Mouse (Mus musculus): ENCODE data around the gene Ptprn2. TPM values are rescaled to one million over a fixed set of nuclear protein-coding genes. Genes with fewer than 3 reads are reported as not detected.

Gene Ptprn2
- total RNA-seq, 2 experiments from 2014 or later, result not detected

DNA sequence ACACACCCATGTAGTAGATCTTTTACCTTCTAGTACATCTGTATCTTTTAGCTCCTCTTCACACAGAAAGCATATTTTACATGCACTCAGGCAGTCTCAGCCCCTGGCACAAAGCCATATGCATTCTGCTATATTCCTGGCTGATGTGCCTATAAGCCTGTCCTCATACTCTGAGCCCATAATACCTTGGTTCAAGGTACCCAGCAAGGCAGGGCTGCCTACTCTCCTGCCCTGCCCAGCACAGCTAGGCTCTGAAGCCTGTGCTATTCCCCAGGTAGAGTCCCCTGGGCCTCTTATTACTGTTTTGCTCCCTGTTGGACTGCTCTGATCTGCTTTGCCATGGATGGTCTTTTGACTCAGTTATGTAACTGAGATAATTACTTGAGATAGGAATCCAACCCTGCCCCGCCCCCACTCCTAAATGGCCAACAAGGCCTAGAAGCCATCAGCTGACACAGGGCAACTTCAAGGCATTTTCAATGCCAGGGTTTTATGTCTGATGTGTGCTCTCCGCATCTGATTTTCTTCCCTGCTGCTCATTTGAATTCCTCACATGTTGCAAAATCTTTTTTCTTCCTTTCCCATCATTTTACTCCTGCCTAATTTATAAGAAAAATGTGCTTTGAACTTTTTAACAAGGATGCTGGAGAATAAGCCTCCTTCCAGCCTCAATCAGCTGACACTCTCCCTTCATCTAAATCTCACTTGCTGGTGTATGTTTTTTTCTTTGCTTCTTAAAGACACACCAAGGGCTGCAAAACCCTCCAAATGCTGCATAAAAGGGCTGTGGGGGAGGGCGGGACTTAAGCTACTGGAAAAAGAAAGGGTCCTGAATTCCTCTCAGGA is 598.6 kb downstream of the Ptprn2 start:
- no peak for ATAC-seq (replicated peaks; ENCODE audit: low FRiP score, poor library complexity, severe bottlenecking)

DNA sequence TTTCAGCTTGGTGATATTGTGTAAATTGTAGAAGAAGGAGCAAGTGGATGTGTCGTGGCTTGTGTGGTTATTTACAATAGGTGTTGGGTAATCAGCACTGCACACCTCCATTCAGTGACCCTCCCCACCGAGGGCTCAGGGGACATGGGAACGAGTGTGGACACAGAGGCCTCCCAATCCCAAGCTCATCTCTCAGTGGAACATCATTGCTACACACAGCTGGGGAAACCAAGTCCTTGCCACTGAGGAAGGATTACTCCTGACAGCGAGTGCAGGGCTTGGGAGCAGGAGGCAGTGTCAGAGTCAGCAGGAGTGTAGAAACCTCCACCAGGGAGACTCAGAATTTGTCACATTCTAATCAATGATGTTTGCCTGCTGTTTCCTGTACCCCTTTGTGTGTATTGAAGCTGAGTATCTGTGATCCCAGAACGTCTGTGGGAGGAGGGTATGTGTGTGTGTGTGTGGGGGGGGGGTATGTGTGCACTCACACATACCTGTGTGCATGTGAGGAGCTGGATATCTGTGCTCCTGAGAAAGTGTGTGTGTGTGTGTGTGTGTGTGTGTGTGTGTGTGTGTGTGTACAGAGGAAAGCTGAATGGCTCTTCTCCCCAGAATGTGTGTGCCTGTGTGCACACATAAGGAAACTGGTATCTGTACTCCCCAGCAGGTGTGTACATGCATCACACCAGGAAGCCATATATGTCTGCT is 599.3 kb downstream of the Ptprn2 start:
- ATAC-seq (replicated peaks; ENCODE audit: low FRiP score, poor library complexity, severe bottlenecking), result no peak

GRCm38 (mm10) chr12:117085661-117086335 is 600.3 kb downstream of the Ptprn2 start:
- no peak for ATAC-seq (replicated peaks; ENCODE audit: low FRiP score, poor library complexity, severe bottlenecking)

- ATAC-seq (replicated peaks; ENCODE audit: low FRiP score, poor library complexity, severe bottlenecking), result no peak
These were observed 607.0 kb downstream of the Ptprn2 start for GRCm38 (mm10) chr12:117092345-117093107.

- ATAC-seq (replicated peaks; ENCODE audit: low FRiP score, poor library complexity, severe bottlenecking), result no peak
These were observed 610.4 kb downstream of the Ptprn2 start for GRCm38 (mm10) chr12:117095941-117096340.

DNA sequence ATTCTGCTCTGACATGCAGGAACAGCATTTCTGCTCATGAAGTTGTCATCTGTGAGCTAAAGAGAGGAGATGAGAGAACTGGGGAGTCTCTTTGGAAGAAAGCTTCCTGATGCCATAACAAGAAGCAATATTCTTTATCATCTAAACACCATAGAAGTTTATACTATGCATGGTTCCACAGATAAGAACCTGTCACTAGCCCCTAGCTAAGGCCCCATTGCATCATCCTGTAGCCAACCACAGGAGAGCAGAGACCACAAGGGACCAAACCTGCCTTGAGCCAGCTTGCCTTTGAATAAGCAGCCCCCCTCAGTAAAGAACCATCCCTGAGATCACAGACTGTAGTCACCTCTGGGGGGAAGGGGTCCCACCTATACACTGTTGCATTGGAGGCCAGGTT is 612.8 kb downstream of the Ptprn2 start:
- no peak for ATAC-seq (replicated peaks; ENCODE audit: low FRiP score, poor library complexity, severe bottlenecking)

DNA sequence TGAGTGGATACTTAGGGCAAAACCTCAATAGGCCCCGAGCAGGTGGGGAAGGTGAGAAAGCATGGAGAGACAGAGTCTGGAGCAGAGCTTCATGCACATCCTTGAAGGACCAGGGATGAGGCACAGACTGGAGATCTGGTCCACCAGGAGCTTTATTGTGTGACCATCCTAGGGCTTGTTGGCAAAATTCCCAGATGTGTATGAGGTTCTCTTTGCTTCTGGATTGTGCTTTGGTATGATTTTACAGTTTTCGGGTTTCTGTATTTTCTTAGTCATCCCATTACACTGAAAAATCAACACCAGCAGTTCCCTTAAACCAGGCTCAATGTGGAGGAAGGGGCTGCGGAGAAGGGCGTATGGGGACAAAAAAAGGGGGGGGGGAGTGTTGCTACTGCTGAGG is 621.2 kb downstream of the Ptprn2 start:
- no peak for ATAC-seq (replicated peaks; ENCODE audit: low FRiP score, poor library complexity, severe bottlenecking)

- no peak for ATAC-seq (replicated peaks; ENCODE audit: low FRiP score, poor library complexity, severe bottlenecking)
These were observed 621.7 kb downstream of the Ptprn2 start for GRCm38 (mm10) chr12:117107143-117107616.

DNA sequence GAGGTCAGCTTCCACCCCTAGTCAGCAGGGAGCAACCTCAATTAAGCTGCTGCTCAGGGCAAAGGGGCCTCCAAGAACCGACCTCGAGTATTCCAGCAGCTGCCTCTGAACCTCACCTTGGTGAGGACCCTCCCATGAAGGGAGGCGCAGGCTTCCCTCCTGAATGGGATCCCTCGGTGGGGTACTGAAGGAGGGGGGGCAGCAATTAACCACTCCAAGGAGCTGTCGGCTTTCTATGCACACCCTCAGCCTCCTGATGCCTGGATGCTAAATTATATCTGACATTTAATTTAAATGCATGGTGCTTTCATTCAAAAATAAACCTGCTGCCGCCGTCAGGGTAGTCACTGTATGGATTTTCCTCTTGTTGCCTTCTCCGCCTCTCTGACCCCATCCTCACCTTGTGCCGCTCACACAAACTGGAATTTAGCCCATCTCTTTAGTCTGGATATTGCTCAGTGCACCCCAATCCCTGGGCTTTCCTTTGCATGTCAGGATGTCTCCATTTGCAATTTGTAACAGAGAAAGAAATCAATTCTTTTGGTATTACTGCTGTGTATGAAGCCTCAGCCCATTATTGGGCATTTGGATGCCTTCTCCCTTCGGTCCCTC is 629.8 kb downstream of the Ptprn2 start:
- no peak for ATAC-seq (replicated peaks; ENCODE audit: low FRiP score, poor library complexity, severe bottlenecking)

- no peak for ATAC-seq (replicated peaks; ENCODE audit: low FRiP score, poor library complexity, severe bottlenecking)
These were observed 641.6 kb downstream of the Ptprn2 start for GRCm38 (mm10) chr12:117127078-117127477.

DNA sequence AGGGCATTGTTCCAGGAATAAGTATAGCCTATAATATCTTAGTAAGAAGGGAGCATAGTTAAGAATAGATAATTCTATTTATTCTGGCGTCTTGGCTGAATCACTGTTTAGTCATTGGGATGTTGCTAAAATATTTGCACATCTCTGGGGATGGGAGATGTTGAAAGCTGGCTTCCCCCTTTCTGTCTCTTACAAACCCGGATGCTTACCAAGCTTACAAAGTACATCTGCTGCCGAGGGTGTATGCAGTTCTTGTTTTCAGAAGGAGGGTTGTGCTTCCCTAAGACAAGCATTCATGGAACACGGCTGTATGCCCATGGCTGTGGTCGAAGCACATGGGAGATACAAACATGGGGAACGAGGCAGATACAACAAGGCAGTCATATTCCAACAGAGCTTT is 642.0 kb downstream of the Ptprn2 start:
- no peak for ATAC-seq (replicated peaks; ENCODE audit: low FRiP score, poor library complexity, severe bottlenecking)

DNA sequence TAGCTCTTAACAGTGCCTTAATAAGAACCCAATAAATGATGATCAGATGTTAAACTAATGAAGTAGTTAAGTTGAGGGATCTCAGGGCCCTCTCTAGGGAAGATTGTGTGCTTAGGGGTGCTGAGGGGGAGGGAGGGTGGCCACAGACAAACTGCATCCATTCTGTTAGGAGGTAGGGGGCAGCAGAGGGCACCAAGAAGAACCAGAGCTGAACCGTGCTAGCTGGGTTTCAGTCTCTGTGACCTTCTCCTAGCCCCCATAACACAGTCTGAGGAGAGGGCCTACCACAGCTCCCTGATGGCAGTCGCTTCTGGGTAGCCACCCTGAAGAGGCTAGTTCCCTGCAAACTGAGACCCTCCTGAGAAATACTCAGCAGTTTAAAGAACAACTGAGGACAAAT is 646.6 kb downstream of the Ptprn2 start:
- no peak for ATAC-seq (replicated peaks; ENCODE audit: low FRiP score, poor library complexity, severe bottlenecking)

DNA sequence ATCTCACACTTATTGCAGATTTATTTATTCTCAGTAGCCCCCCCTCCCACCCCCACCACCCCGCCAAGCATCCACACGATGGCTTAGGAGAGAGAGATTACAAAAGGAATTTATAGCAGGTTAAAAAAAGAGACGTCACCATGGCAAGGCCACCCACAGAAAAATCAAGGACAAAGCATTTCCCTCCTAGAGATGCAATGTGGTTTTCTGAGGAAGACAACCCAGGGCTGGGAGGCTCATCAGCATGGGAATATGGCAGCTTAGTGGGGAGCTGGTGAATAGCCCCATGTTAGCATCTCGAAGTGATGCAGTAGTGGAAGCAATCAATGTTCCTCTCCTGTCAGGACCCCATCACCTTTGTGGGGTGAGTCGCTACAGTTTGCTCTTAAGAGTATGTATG is 649.7 kb downstream of the Ptprn2 start:
- no peak for ATAC-seq (replicated peaks; ENCODE audit: low FRiP score, poor library complexity, severe bottlenecking)

DNA sequence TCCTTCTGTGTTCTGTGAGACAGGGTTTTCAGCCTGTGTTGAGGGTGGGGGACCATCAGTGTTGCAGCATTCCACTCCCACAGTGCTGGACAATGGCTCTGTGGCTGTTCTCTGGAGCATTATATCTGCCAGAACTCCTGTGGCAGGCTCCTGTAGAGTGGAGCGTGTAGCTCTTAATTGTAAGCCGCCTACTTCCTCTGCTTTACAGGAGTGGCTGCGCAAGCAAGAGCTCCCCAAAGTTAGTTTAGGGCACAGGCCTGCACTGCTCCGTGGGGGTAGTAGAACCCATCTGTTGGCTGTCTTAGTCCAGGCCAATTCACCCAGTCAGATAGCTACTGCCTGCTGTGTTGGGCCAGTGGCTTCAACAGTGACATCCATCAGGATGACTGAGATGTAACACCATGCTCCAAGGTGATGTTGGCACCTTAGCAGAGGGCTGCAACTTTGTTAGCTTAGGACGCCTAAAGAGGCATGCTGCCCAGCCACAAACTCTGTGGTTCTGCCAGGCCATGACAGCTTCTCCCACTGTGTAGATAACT is 651.0 kb downstream of the Ptprn2 start:
- no peak for ATAC-seq (replicated peaks; ENCODE audit: low FRiP score, poor library complexity, severe bottlenecking)

DNA sequence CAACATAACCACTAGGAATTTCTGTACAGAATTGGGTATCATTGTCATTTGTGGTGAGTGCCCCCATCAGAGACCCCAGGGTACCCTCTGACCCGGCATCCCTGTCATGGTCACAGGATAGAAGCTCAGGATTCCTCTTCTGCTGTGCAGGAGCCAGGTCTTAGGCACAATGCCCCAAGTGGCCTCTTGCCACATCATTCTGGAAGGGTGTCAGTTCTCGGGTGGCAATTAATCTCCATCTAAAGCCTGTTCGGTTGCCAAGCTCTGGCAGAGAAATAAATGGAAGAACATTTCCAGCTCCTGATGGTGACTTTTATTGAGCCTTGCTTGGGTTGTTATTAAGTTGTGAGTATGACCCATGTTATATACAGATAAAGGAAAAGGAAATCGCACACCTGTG is 655.4 kb downstream of the Ptprn2 start:
- ATAC-seq (replicated peaks; ENCODE audit: low FRiP score, poor library complexity, severe bottlenecking), result no peak

- no peak for ATAC-seq (replicated peaks; ENCODE audit: low FRiP score, poor library complexity, severe bottlenecking)
These were observed 655.9 kb downstream of the Ptprn2 start for GRCm38 (mm10) chr12:117141394-117141793.

GRCm38 (mm10) chr12:117149176-117149575 is 663.7 kb downstream of the Ptprn2 start:
- no peak for ATAC-seq (replicated peaks; ENCODE audit: low FRiP score, poor library complexity, severe bottlenecking)

DNA sequence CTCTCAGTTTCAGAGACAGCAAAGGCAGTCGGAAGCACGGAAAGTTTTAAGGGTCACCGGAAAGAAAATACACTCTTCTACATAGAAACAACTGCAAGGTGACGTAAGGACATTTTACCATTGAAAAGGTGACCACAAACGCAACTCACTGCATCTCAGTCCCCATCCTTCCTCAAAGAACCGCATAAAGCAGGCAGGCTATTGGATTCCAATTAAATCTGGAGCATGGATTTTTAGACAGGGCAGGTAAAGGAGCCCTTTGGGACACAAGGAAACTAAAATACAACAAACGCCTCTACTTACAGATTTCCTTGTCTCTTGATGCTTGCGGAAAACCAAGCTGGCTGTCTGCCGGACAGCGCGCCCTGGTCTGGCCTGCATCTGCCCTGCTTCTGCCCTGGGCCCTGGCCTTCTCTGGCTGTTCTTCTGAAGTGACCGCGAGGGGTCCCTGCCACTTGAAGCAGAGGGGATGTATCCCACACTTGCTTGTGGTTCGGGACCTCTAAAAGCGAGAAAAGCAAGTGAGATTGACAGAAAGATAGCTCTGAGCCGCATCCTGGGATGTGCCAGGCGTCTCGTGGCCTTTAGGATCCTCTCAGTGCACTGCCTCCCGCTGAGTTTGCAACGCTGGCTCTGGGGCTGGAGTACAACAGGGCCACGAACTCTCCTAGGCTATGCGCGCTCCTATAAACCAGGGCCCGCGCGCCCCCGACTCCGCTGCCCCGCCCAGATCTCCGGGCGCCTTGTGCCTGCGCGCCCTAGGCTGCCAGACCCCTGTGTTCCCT is 665.3 kb downstream of the Ptprn2 start:
- no peak for ATAC-seq (replicated peaks; ENCODE audit: low FRiP score, poor library complexity, severe bottlenecking)

Measured in erythroid progenitor cell, adult 5-6 weeks (primary cell).